Mouse (Mus musculus) kidney, adult 2 months (tissue): Measurements from ENCODE around the gene Dvl2.

Experiments used
- CTCF ChIP-seq: fragments of 200-500 bp; conservative IDR thresholded peaks from 2 replicates; pipeline ENCODE4 v1.5.1; 2011; ENCODE audit warnings: low read depth, mild to moderate bottlenecking, control low read depth, low read length, moderate library complexity, mixed read lengths; ENCODE audit not compliant: insufficient read depth, insufficient read length
- POLR2A ChIP-seq: fragments of 200-500 bp; IDR thresholded peaks from one replicate; pipeline ENCODE4 v1.6.1; 2011; ENCODE audit warnings: low read depth, low read length, control low read depth

GRCm38 (mm10) chr11:69970222-69970621 lies 30.2 kb upstream of the Dvl2 start:
- no peak for TF ChIP-seq POLR2A
- no peak for TF ChIP-seq CTCF
